Mouse (Mus musculus) midbrain, embryonic 16.5 days (tissue): ENCODE data around the gene Efnb2. TPM values are rescaled to one million over a fixed set of nuclear protein-coding genes. Genes with fewer than 3 reads are reported as not detected.
A peak's percentile ranks its signal among the peaks of the same experiment; 100 is the strongest.

Experiments used
- ATAC-seq: fragments of 200-750 bp; cut with Nextera tagmentation; 2 replicates; pipeline ENCODE4 v1.8.0; 2017; ENCODE audit warnings: moderate TSS enrichment
- H3K27ac ChIP-seq: fragments of 300-500 bp; sonication (generic); 2 replicates; pipeline ENCODE4 v1.5.1; 2014; ENCODE audit warnings: mild to moderate bottlenecking, low read length, mixed read lengths
- H3K27me3 ChIP-seq: fragments of 300-500 bp; sonication (generic); 2 replicates; pipeline ENCODE4 v1.6.1; 2014; ENCODE audit warnings: low read depth, low read length, mixed read lengths; ENCODE audit not compliant: control insufficient read depth, insufficient read depth
- H3K36me3 ChIP-seq: fragments of 300-500 bp; sonication (generic); 2 replicates; pipeline ENCODE4 v1.6.1; 2014; ENCODE audit warnings: mild to moderate bottlenecking, low read length, moderate library complexity, mixed read lengths; ENCODE audit not compliant: control insufficient read depth, insufficient read depth
- H3K4me1 ChIP-seq: fragments of 300-500 bp; sonication (generic); 2 replicates; pipeline ENCODE4 v1.6.1; 2014; ENCODE audit warnings: mild to moderate bottlenecking, low read length, mixed read lengths; ENCODE audit not compliant: control insufficient read depth, insufficient read depth
- H3K4me2 ChIP-seq: fragments of 300-500 bp; sonication (generic); 2 replicates; pipeline ENCODE4 v1.6.1; 2014; ENCODE audit warnings: mild to moderate bottlenecking, low read length, mixed read lengths
- H3K4me3 ChIP-seq: fragments of 300-500 bp; sonication (generic); 2 replicates; pipeline ENCODE4 v1.5.1; 2014; ENCODE audit warnings: low read depth, mild to moderate bottlenecking, low read length, moderate library complexity, mixed read lengths
- H3K9ac ChIP-seq: fragments of 300-500 bp; sonication (generic); 2 replicates; pipeline ENCODE4 v1.6.1; 2014; ENCODE audit warnings: low read depth, low read length, mixed read lengths
- H3K9me3 ChIP-seq: fragments of 300-500 bp; sonication (generic); replicated peaks from 2 replicates; pipeline ENCODE4 v1.6.1; 2014; ENCODE audit warnings: mild to moderate bottlenecking, low read length, mixed read lengths; ENCODE audit not compliant: control insufficient read depth, poor library complexity, severe bottlenecking
- WGBS: fragments of 180-500 bp; shearing (Covaris S2); extraction: QIAGEN DNeasy Blood & Tissue Kit; methylation state at CpG from one replicate; pipeline ENCODE4 v1.1.7; 2014; 5-methylcytosine and 5-hydroxymethylcytosine counted together
- polyA plus RNA-seq: library from polyadenylated mRNA; unstranded; fragments of >200 nt; fragmentation: Nextera tagmentation; extraction: Ambion mirVana; gene quantifications from 2 replicates; pipeline ENCODE4 v1.2.1, GENCODE M21; 2015

Gene Efnb2
- polyA plus RNA-seq, 1 experiment from 2014 or later: 10.0 TPM

DNA sequence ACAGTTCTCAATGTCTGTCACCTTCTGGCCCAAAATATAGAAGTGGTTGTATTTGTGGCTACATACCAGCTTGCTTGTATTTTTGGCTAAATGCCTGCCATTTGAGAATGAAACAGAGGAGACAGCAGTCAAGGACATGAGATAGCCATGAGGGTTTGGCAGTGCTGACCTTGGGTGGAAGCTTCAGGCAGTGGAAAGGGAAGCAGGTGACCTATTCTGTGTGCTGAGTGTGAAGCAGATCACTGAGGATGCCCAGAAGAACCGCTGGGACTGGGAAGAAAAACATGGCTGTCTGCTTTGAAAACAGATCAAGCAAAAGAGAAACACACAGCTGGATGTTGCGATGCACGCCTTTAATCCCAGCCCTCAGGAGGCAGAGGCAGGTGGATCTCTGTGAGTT, 68.7 kb downstream of the Efnb2 start:
- H3K4me2 ChIP-seq: no peak overlapping the region
- H3K4me3 ChIP-seq: no peak overlapping the region
- no peaks in the 10 kb centered on the region for H3K9me3 ChIP-seq
- no peaks in the 10 kb centered on the region for H3K4me1 ChIP-seq
- H3K36me3 ChIP-seq: no peaks in the 10 kb centered on the region
- 95% methylated on average over 3 of the region's 3 CpGs for WGBS
- ATAC-seq: no peak
- H3K27me3 ChIP-seq: no peaks in the 10 kb centered on the region
- H3K27ac ChIP-seq: no peak overlapping the region
- H3K9ac ChIP-seq: no peak overlapping the region

DNA sequence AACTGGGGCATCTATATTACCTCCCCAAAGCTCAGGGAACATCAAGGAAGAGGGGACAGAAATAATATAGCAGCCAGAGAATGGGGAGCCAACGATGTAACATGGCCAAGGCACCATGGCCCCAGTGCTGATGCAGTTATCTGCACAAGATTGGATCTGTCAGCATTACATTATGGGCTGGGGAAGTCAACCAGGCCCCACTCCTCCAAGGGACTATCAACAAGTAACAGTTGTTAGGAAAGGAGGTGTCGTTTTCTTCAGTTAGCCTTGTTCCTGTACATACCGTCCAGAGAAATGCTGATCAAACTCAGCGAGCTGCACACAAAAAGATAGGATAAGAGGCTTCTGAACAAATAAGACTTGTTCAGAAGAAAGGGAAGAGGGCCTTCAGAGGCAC, 77.1 kb downstream of the Efnb2 start:
- Histone ChIP-seq H3K9ac (no peak overlapping the region), H3K4me1 (no peaks in the 10 kb centered on the region), H3K4me2 (no peak overlapping the region), H3K27ac (no peak overlapping the region), H3K9me3 (no peaks in the 10 kb centered on the region), H3K4me3 (no peak overlapping the region), H3K27me3 (no peaks in the 10 kb centered on the region; the same call in none of the 2 replicates), H3K36me3 (no peaks in the 10 kb centered on the region)
- 83% methylated on average over 4 of the region's 4 CpGs for WGBS
- no peak for ATAC-seq

GRCm38 (mm10) chr8:8583290-8583980, 77.6 kb downstream of the Efnb2 start:
- Histone ChIP-seq H3K9ac (no peak overlapping the region), H3K4me2 (no peak overlapping the region), H3K27me3 (no peaks in the 10 kb centered on the region; the same call in none of the 2 replicates), H3K4me1 (no peaks in the 10 kb centered on the region), H3K27ac (no peak overlapping the region), H3K4me3 (no peak overlapping the region), H3K9me3 (no peaks in the 10 kb centered on the region), H3K36me3 (no peaks in the 10 kb centered on the region)
- no peak for ATAC-seq
- 92% methylated on average over 4 of the region's 4 CpGs for WGBS

- no peak overlapping the region for H3K4me2 ChIP-seq
- no peak overlapping the region for H3K4me3 ChIP-seq
- H3K27me3 ChIP-seq: no peaks in the 10 kb centered on the region; the same call in 1 of the 2 replicates
- ATAC-seq: no peak
- no peaks in the 10 kb centered on the region for H3K9me3 ChIP-seq
- H3K36me3 ChIP-seq: no peaks in the 10 kb centered on the region
- no peak overlapping the region for H3K9ac ChIP-seq
- 29% methylated on average over 11 of the region's 11 CpGs for WGBS
- H3K4me1 ChIP-seq: peaks cover 17% of the 10 kb centered on the region
- no peak overlapping the region for H3K27ac ChIP-seq
Measured at GRCm38 (mm10) chr8:8577770-8578303, 83.2 kb downstream of the Efnb2 start.

GRCm38 (mm10) chr8:8576833-8577232, 84.2 kb downstream of the Efnb2 start:
- Histone ChIP-seq H3K4me2 (no peak overlapping the region), H3K27ac (no peak overlapping the region), H3K4me3 (no peak overlapping the region), H3K9ac (no peak overlapping the region), H3K36me3 (no peaks in the 10 kb centered on the region), H3K9me3 (no peaks in the 10 kb centered on the region), H3K27me3 (no peaks in the 10 kb centered on the region; the same call in 1 of the 2 replicates), H3K4me1 (peaks cover 17% of the 10 kb centered on the region)
- ATAC-seq: no peak
- 92% methylated on average over 6 of the region's 6 CpGs for WGBS

DNA sequence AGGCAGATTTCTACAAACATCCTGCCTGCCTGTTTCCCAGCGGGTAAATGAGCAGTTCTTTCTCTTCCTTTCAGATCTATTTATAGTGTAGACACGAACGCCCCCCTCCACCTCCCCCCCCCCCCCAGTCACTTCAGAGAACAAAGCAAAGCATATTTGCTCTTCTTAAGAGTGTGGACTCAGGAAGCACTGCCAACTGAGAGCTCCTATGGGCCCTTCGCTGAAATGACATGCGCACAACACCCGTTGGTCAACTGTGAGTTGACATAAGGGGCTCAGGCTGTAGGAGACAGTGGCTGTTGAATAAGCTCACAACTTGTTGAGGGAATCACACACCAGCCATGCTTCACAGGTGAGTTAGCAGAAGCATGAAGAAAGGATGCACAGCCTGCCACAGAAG, 84.8 kb downstream of the Efnb2 start:
- H3K27me3 ChIP-seq: no peaks in the 10 kb centered on the region; the same call in 1 of the 2 replicates
- no peak overlapping the region for H3K4me2 ChIP-seq
- no peak overlapping the region for H3K4me3 ChIP-seq
- no peak overlapping the region for H3K27ac ChIP-seq
- H3K4me1 ChIP-seq: peaks cover 17% of the 10 kb centered on the region
- no peaks in the 10 kb centered on the region for H3K36me3 ChIP-seq
- no peak overlapping the region for H3K9ac ChIP-seq
- H3K9me3 ChIP-seq: no peaks in the 10 kb centered on the region
- 41% methylated on average over 6 of the region's 6 CpGs for WGBS
- ATAC-seq: no peak; the same call in 1 of the 2 replicates

DNA sequence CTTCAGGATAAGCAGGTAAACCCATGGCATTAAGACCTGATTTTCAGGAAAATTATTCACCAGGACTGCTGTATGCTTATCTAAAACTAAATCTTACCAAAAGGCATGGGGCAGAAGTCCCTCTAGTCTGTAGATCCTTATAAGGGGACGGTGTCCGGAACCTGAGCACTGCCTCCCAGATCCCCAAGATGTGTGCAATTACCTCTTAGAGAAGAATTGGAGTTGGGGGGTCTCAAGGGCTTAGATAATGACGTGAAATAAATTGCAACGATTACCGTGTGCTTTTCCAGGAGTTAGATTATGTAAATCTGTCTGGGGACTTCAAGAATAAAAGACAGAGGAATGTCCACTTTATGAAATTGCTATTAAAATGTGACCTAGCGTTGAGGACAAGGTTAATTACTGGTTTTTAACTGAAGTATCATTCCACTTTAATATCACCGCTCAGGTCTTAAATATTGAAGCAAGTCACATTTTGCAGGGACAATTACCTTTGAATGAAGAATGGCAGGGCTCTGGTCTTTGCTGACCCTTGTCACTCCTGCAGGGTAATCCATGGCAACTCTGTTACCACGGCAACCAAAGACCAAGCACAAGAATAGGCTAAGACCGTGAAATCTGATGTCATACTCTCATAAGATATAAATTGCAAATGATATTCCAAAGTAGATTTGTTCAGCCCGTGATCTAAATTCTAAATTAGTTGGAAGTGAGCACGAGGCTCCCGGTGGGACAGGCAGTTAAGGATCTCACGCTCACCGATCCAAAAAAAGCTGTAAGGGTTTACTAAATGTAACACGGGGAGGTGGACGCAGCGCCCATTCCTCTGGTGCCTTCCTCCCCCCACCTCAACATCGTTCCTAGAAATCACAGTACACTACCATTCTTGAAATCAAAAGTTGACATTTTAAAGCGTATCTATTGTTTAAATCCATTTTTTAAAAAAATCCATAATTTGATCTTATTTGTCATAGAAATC, 86.2 kb downstream of the Efnb2 start:
- Histone ChIP-seq H3K4me1 (peaks cover 17% of the 10 kb centered on the region), H3K27ac (no peak overlapping the region), H3K9me3 (no peaks in the 10 kb centered on the region; the same call in 1 of the 2 replicates), H3K4me2 (peak overlapping the region; percentile 43), H3K27me3 (no peaks in the 10 kb centered on the region; the same call in 1 of the 2 replicates), H3K9ac (no peak overlapping the region), H3K4me3 (peak overlapping the region; percentile 12), H3K36me3 (no peaks in the 10 kb centered on the region)
- ATAC-seq: peak; percentile 90
- WGBS: 10% methylated on average over 19 of the region's 19 CpGs

- Histone ChIP-seq H3K4me2 (no peak overlapping the region), H3K9me3 (no peaks in the 10 kb centered on the region; the same call in 1 of the 2 replicates), H3K27me3 (peaks cover 4% of the 10 kb centered on the region; the same call in 1 of the 2 replicates), H3K36me3 (no peaks in the 10 kb centered on the region), H3K4me3 (no peak overlapping the region), H3K4me1 (peaks cover 11% of the 10 kb centered on the region), H3K27ac (no peak overlapping the region), H3K9ac (no peak overlapping the region)
- ATAC-seq: no peak
- WGBS: 15% methylated on average over 5 of the region's 5 CpGs
Measured at GRCm38 (mm10) chr8:8572272-8572671, 88.8 kb downstream of the Efnb2 start.
